Mouse (Mus musculus): ENCODE data around the gene Gpbp1. TPM values are rescaled to one million over a fixed set of nuclear protein-coding genes. Genes with fewer than 3 reads are reported as not detected.

Gene Gpbp1
- 82.0 and 89.2 TPM in 2 replicates for polyA plus RNA-seq (2014; fragmentation: Nextera tagmentation; extraction: Ambion mirVana)

- no peaks in the 10 kb centered on the region for H3K36me3 ChIP-seq (ENCODE audit: control insufficient read depth, insufficient read depth, low read length)
- H3K4me2 ChIP-seq (replicated peaks; ENCODE audit: low read depth, low read length), result peak within 1 kb of the TSS; percentile 78
- peak within 1 kb of the TSS; percentile 99 for H3K27ac ChIP-seq (ENCODE audit: low read length)
- ATAC-seq (ENCODE audit: insufficient number of reproducible peaks, insufficient read depth, low FRiP score, low read depth), result peak; percentile 97
- peak within 1 kb of the TSS; percentile 86 for H3K4me3 ChIP-seq (ENCODE audit: low read depth, low read length)
- peaks cover 10% of the 10 kb centered on the region; the same call in 1 of the 2 replicates for H3K4me1 ChIP-seq (ENCODE audit: control insufficient read depth, insufficient read depth, low read length)
- peaks cover 3% of the 10 kb centered on the region; the same call in 1 of the 2 replicates for H3K27me3 ChIP-seq (ENCODE audit: control insufficient read depth, insufficient read depth, low read length)
- no peaks in the 10 kb centered on the region for H3K9me3 ChIP-seq (ENCODE audit: control insufficient read depth, low read depth, low read length)
- under 1% methylated on average over 83 of the region's 109 CpGs for WGBS
- H3K9ac ChIP-seq (replicated peaks; ENCODE audit: low read depth, low read length), result peak within 1 kb of the TSS; percentile 99
Observed at GRCm38 (mm10) chr13:111489802-111490723, at the start of gene Gpbp1. Gene Gpbp1, minus strand, starts transcription at chr13:111490111.

GRCm38 (mm10) chr13:111537718-111538117, 47.8 kb upstream of the Gpbp1 start:
- no peak overlapping the region for H3K27ac ChIP-seq (ENCODE audit: low read length)
- H3K9me3 ChIP-seq (ENCODE audit: control insufficient read depth, low read depth, low read length), result no peaks in the 10 kb centered on the region
- H3K27me3 ChIP-seq (ENCODE audit: control insufficient read depth, insufficient read depth, low read length), result no peaks in the 10 kb centered on the region
- no peaks in the 10 kb centered on the region for H3K36me3 ChIP-seq (ENCODE audit: control insufficient read depth, insufficient read depth, low read length)
- H3K4me1 ChIP-seq (ENCODE audit: control insufficient read depth, insufficient read depth, low read length), result no peaks in the 10 kb centered on the region
- ATAC-seq (ENCODE audit: insufficient number of reproducible peaks, insufficient read depth, low FRiP score, low read depth), result no peak
- no peak overlapping the region for H3K9ac ChIP-seq (replicated peaks; ENCODE audit: low read depth, low read length)
- no peak overlapping the region for H3K4me2 ChIP-seq (replicated peaks; ENCODE audit: low read depth, low read length)
- 77% methylated on average over 9 of the region's 9 CpGs for WGBS
- H3K4me3 ChIP-seq (ENCODE audit: low read depth, low read length), result no peak overlapping the region

GRCm38 (mm10) chr13:111536207-111536887, 46.4 kb upstream of the Gpbp1 start:
- no peak overlapping the region for H3K9ac ChIP-seq (replicated peaks; ENCODE audit: low read depth, low read length)
- no peaks in the 10 kb centered on the region for H3K27me3 ChIP-seq (ENCODE audit: control insufficient read depth, insufficient read depth, low read length)
- no peaks in the 10 kb centered on the region for H3K4me1 ChIP-seq (ENCODE audit: control insufficient read depth, insufficient read depth, low read length)
- ATAC-seq (ENCODE audit: insufficient number of reproducible peaks, insufficient read depth, low FRiP score, low read depth), result no peak
- no peaks in the 10 kb centered on the region for H3K9me3 ChIP-seq (ENCODE audit: control insufficient read depth, low read depth, low read length)
- H3K4me3 ChIP-seq (ENCODE audit: low read depth, low read length), result no peak overlapping the region
- 78% methylated on average over 6 of the region's 6 CpGs for WGBS
- H3K27ac ChIP-seq (ENCODE audit: low read length), result no peak overlapping the region
- H3K4me2 ChIP-seq (replicated peaks; ENCODE audit: low read depth, low read length), result no peak overlapping the region
- no peaks in the 10 kb centered on the region for H3K36me3 ChIP-seq (ENCODE audit: control insufficient read depth, insufficient read depth, low read length)

- no peaks in the 10 kb centered on the region for H3K36me3 ChIP-seq (ENCODE audit: control insufficient read depth, insufficient read depth, low read length)
- no peaks in the 10 kb centered on the region for H3K9me3 ChIP-seq (ENCODE audit: control insufficient read depth, low read depth, low read length)
- H3K27ac ChIP-seq (ENCODE audit: low read length), result no peak overlapping the region
- 68% methylated on average over 6 of the region's 6 CpGs for WGBS
- H3K4me1 ChIP-seq (ENCODE audit: control insufficient read depth, insufficient read depth, low read length), result no peaks in the 10 kb centered on the region
- no peak overlapping the region for H3K4me2 ChIP-seq (replicated peaks; ENCODE audit: low read depth, low read length)
- no peak overlapping the region for H3K4me3 ChIP-seq (ENCODE audit: low read depth, low read length)
- ATAC-seq (ENCODE audit: insufficient number of reproducible peaks, insufficient read depth, low FRiP score, low read depth), result no peak
- no peaks in the 10 kb centered on the region for H3K27me3 ChIP-seq (ENCODE audit: control insufficient read depth, insufficient read depth, low read length)
- H3K9ac ChIP-seq (replicated peaks; ENCODE audit: low read depth, low read length), result no peak overlapping the region
Observed at GRCm38 (mm10) chr13:111534131-111534530, 44.2 kb upstream of the Gpbp1 start.

- Histone ChIP-seq H3K36me3 (ENCODE audit: control insufficient read depth, insufficient read depth, low read length) (no peaks in the 10 kb centered on the region), H3K4me2 (replicated peaks; ENCODE audit: low read depth, low read length) (no peak overlapping the region), H3K4me3 (ENCODE audit: low read depth, low read length) (no peak overlapping the region), H3K9me3 (ENCODE audit: control insufficient read depth, low read depth, low read length) (no peaks in the 10 kb centered on the region), H3K27me3 (ENCODE audit: control insufficient read depth, insufficient read depth, low read length) (no peaks in the 10 kb centered on the region), H3K9ac (replicated peaks; ENCODE audit: low read depth, low read length) (no peak overlapping the region), H3K27ac (ENCODE audit: low read length) (no peak overlapping the region), H3K4me1 (ENCODE audit: control insufficient read depth, insufficient read depth, low read length) (no peaks in the 10 kb centered on the region)
- ATAC-seq (ENCODE audit: insufficient number of reproducible peaks, insufficient read depth, low FRiP score, low read depth), result no peak
- WGBS, result 86% methylated on average over 16 of the region's 16 CpGs
Observed at GRCm38 (mm10) chr13:111532178-111532948, 42.5 kb upstream of the Gpbp1 start.

- no peaks in the 10 kb centered on the region for H3K27me3 ChIP-seq (ENCODE audit: control insufficient read depth, insufficient read depth, low read length)
- no peaks in the 10 kb centered on the region for H3K36me3 ChIP-seq (ENCODE audit: control insufficient read depth, insufficient read depth, low read length)
- H3K4me3 ChIP-seq (ENCODE audit: low read depth, low read length), result no peak overlapping the region
- no peaks in the 10 kb centered on the region for H3K4me1 ChIP-seq (ENCODE audit: control insufficient read depth, insufficient read depth, low read length)
- no peak overlapping the region for H3K9ac ChIP-seq (replicated peaks; ENCODE audit: low read depth, low read length)
- H3K9me3 ChIP-seq (ENCODE audit: control insufficient read depth, low read depth, low read length), result no peaks in the 10 kb centered on the region
- WGBS, result 70% methylated on average over 1 of the region's 1 CpGs
- H3K27ac ChIP-seq (ENCODE audit: low read length), result no peak overlapping the region
- H3K4me2 ChIP-seq (replicated peaks; ENCODE audit: low read depth, low read length), result no peak overlapping the region
- no peak for ATAC-seq (ENCODE audit: insufficient number of reproducible peaks, insufficient read depth, low FRiP score, low read depth)
Observed at GRCm38 (mm10) chr13:111531701-111532100, 41.8 kb upstream of the Gpbp1 start.

GRCm38 (mm10) chr13:111524277-111524676, 34.4 kb upstream of the Gpbp1 start:
- Histone ChIP-seq H3K9me3 (ENCODE audit: control insufficient read depth, low read depth, low read length) (no peaks in the 10 kb centered on the region), H3K9ac (replicated peaks; ENCODE audit: low read depth, low read length) (no peak overlapping the region), H3K4me2 (replicated peaks; ENCODE audit: low read depth, low read length) (no peak overlapping the region), H3K4me3 (ENCODE audit: low read depth, low read length) (no peak overlapping the region), H3K4me1 (ENCODE audit: control insufficient read depth, insufficient read depth, low read length) (no peaks in the 10 kb centered on the region), H3K27me3 (ENCODE audit: control insufficient read depth, insufficient read depth, low read length) (no peaks in the 10 kb centered on the region), H3K27ac (ENCODE audit: low read length) (no peak overlapping the region), H3K36me3 (ENCODE audit: control insufficient read depth, insufficient read depth, low read length) (no peaks in the 10 kb centered on the region)
- no peak for ATAC-seq (ENCODE audit: insufficient number of reproducible peaks, insufficient read depth, low FRiP score, low read depth)
- 100% methylated on average over 2 of the region's 2 CpGs for WGBS

GRCm38 (mm10) chr13:111522336-111522735, 32.4 kb upstream of the Gpbp1 start:
- ATAC-seq (ENCODE audit: insufficient number of reproducible peaks, insufficient read depth, low FRiP score, low read depth), result no peak
- no peak overlapping the region for H3K4me3 ChIP-seq (ENCODE audit: low read depth, low read length)
- WGBS, result 66% methylated on average over 9 of the region's 9 CpGs

More at GRCm38 (mm10) chr13:111522336-111522735, 32.4 kb upstream of the Gpbp1 start:
- Histone ChIP-seq H3K4me1 (ENCODE audit: control insufficient read depth, insufficient read depth, low read length) (no peaks in the 10 kb centered on the region), H3K4me2 (replicated peaks; ENCODE audit: low read depth, low read length) (no peak overlapping the region), H3K36me3 (ENCODE audit: control insufficient read depth, insufficient read depth, low read length) (no peaks in the 10 kb centered on the region), H3K9me3 (ENCODE audit: control insufficient read depth, low read depth, low read length) (no peaks in the 10 kb centered on the region), H3K27me3 (ENCODE audit: control insufficient read depth, insufficient read depth, low read length) (no peaks in the 10 kb centered on the region), H3K27ac (ENCODE audit: low read length) (no peak overlapping the region), H3K9ac (replicated peaks; ENCODE audit: low read depth, low read length) (no peak overlapping the region)
